Mouse (Mus musculus) embryonic facial prominence, embryonic 15.5 days (tissue): ENCODE measurements around the gene Cst7. TPM values are rescaled to one million over a fixed set of nuclear protein-coding genes. Genes with fewer than 3 reads are reported as not detected.
A peak's percentile ranks its signal among the peaks of the same experiment; 100 is the strongest.
"Not testable (repeated sequence)": the region's sequence is repeated elsewhere in the genome, so short reads cannot be mapped to it uniquely, and the experiment has no call there.

Source experiments
- ATAC-seq: fragments of 200-750 bp; cut with Nextera tagmentation; 2 replicates; pipeline ENCODE4 v1.8.0; 2017; ENCODE audit warnings: low read depth, moderate TSS enrichment; ENCODE audit not compliant: insufficient number of reproducible peaks, low FRiP score, low TSS enrichment
- H3K27ac ChIP-seq: fragments of 300-500 bp; sonication (generic); replicated peaks from 2 replicates; pipeline ENCODE4 v1.5.1; 2015; ENCODE audit warnings: mild to moderate bottlenecking, inconsistent platforms
- H3K27me3 ChIP-seq: fragments of 300-500 bp; sonication (generic); 2 replicates; pipeline ENCODE4 v1.6.1; 2015; ENCODE audit warnings: inconsistent platforms
- H3K36me3 ChIP-seq: fragments of 300-500 bp; sonication (generic); 2 replicates; pipeline ENCODE4 v1.6.1; 2015; ENCODE audit warnings: mild to moderate bottlenecking, inconsistent platforms
- H3K4me1 ChIP-seq: fragments of 300-500 bp; sonication (generic); 2 replicates; pipeline ENCODE4 v1.6.1; 2015; ENCODE audit warnings: inconsistent platforms
- H3K4me2 ChIP-seq: fragments of 300-500 bp; sonication (generic); replicated peaks from 2 replicates; pipeline ENCODE4 v1.6.1; 2015; ENCODE audit warnings: mild to moderate bottlenecking, inconsistent platforms
- H3K4me3 ChIP-seq: fragments of 300-500 bp; sonication (generic); replicated peaks from 2 replicates; pipeline ENCODE4 v1.5.1; 2015; ENCODE audit warnings: mild to moderate bottlenecking, inconsistent platforms
- H3K9ac ChIP-seq: fragments of 300-500 bp; sonication (generic); 2 replicates; pipeline ENCODE4 v1.6.1; 2015; ENCODE audit warnings: inconsistent platforms
- H3K9me3 ChIP-seq: fragments of 300-500 bp; sonication (generic); replicated peaks from 2 replicates; pipeline ENCODE4 v1.6.1; 2016; ENCODE audit warnings: inconsistent platforms
- WGBS: fragments of 180-500 bp; shearing (Covaris S2); methylation state at CpG from one replicate; pipeline ENCODE4 v1.1.7; 2015; 5-methylcytosine and 5-hydroxymethylcytosine counted together
- polyA plus RNA-seq: library from polyadenylated mRNA; unstranded; fragments of >200 nt; fragmentation: Nextera tagmentation; extraction: Ambion mirVana; gene quantifications from 2 replicates; pipeline ENCODE4 v1.2.1, GENCODE M21; 2015

The Cst7 gene
- polyA plus RNA-seq: 2.1 and 3.4 TPM in 2 replicates

DNA sequence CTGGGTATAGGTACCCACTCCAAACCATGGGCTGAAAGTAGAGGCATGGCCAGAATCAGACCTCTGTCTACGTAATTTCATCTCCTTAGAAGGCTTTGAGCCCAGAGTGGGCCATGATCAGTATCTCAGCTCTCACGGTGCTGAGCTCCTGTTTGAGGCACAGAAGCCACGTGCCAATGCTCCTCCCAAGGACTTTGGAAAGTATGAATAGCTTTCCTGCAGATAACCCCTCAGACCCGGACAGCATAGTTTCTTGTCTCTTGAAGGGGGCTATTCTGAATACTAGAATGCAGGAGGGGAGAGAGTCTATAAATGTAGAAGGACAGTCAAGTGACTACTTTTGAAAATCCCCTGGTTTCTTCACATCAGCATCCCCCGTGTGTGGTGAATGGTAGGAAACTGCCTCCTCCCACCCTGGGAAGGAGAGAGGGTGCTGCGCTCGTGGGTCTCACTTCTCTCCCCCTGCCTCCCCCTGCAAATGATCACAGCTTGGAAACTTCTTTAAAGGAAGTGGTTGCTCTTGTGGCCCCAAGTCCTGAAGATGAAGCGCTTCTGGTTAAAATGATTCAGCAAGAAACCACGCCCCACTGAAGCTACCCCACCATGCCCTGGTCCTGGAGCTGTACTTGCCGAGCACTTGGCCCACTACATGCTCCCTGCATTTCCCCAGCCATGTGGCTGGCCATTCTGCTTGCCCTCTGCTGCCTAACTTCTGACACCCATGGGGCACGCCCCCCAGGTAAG, at the start of gene Cst7:
Cst7 (plus strand) TSS at position 569 of the 744 bp plus-strand sequence.
- Histone ChIP-seq H3K27me3 (no peaks in the 10 kb centered on the region), H3K9me3 (no peaks in the 10 kb centered on the region), H3K27ac (no peak within 1 kb of the TSS), H3K4me2 (no peak within 1 kb of the TSS), H3K36me3 (no peaks in the 10 kb centered on the region), H3K4me1 (no peaks in the 10 kb centered on the region), H3K4me3 (no peak within 1 kb of the TSS), H3K9ac (no peak within 1 kb of the TSS)
- no peak for ATAC-seq
- 72% methylated on average over 11 of the region's 11 CpGs for WGBS

DNA sequence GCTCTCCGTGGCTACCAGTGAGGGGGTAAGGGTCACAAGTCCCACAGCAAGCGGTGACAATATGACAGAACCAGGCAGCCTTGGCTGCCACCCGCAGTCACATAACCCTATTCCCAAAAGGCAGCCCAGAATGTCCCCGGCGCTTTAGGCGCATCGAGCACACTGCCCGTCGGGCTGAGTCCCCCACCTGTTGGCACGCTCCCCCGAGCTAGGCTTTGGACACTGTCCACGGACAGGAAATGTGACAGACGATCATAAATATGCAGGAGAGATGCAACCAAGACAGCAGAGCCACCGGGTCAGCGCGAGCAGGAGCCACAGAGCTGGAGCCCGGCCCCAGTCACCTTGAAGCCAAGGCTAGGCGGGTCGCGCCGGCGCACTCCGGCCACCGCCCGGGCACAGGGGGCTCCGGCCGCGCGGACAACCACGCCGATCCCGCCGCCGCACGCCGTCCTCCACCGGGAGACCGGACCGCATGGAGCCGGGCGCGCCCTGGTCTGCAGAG, 44.5 kb upstream of the Cst7 start:
- 3% methylated on average over 42 of the region's 42 CpGs for WGBS
- Histone ChIP-seq H3K4me3 (peak overlapping the region; percentile 28), H3K27ac (no peak overlapping the region), H3K9ac (no peak overlapping the region), H3K4me2 (peak overlapping the region; percentile 49), H3K27me3 (peaks cover 22% of the 10 kb centered on the region), H3K4me1 (no peaks in the 10 kb centered on the region), H3K9me3 (no peaks in the 10 kb centered on the region), H3K36me3 (no peaks in the 10 kb centered on the region)
- 0 out of 2 replicates have a peak, but pooled peaks have one; percentile 19 for ATAC-seq

GRCm38 (mm10) chr2:150549576-150549975, 20.6 kb upstream of the Cst7 start:
- not testable (repeated sequence) for H3K4me2 ChIP-seq, H3K4me1 ChIP-seq, H3K4me3 ChIP-seq, H3K27ac ChIP-seq, H3K9me3 ChIP-seq, H3K9ac ChIP-seq, ATAC-seq, H3K36me3 ChIP-seq, H3K27me3 ChIP-seq
- WGBS: 71% methylated on average over 10 of the region's 10 CpGs

DNA sequence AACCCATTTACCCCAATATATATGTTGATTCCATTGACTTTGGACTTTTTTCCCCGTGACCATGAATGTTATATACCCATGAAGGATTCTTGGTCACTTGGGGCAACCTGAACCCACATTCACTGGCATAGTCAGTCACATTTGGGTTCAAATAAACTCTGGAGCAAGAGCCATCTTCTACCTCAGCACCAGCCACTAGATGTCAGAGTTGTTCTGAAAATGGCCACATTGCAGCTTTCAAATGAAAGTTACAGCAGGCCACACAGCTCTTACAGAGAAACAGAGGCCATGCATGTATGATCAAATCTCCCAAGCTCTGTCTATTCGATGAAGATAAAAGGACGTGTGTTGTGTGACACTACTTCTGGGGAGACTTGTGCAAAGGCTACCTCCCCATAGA, 11.6 kb upstream of the Cst7 start:
- Histone ChIP-seq H3K4me1 (no peaks in the 10 kb centered on the region), H3K9me3 (no peaks in the 10 kb centered on the region), H3K27me3 (no peaks in the 10 kb centered on the region), H3K36me3 (no peaks in the 10 kb centered on the region), H3K27ac (no peak overlapping the region), H3K4me2 (no peak overlapping the region), H3K9ac (no peak overlapping the region), H3K4me3 (no peak overlapping the region)
- no peak for ATAC-seq
- 48% methylated on average over 3 of the region's 3 CpGs for WGBS

- no peak for ATAC-seq
- H3K27ac ChIP-seq: no peak overlapping the region
- no peaks in the 10 kb centered on the region for H3K9me3 ChIP-seq
- WGBS: 79% methylated on average over 2 of the region's 2 CpGs
- no peak overlapping the region for H3K4me3 ChIP-seq
- H3K4me1 ChIP-seq: no peaks in the 10 kb centered on the region
- no peaks in the 10 kb centered on the region for H3K27me3 ChIP-seq
- H3K9ac ChIP-seq: no peak overlapping the region
- H3K4me2 ChIP-seq: no peak overlapping the region
- H3K36me3 ChIP-seq: no peaks in the 10 kb centered on the region
These were observed 3.2 kb upstream of the Cst7 start for GRCm38 (mm10) chr2:150567051-150567450.

DNA sequence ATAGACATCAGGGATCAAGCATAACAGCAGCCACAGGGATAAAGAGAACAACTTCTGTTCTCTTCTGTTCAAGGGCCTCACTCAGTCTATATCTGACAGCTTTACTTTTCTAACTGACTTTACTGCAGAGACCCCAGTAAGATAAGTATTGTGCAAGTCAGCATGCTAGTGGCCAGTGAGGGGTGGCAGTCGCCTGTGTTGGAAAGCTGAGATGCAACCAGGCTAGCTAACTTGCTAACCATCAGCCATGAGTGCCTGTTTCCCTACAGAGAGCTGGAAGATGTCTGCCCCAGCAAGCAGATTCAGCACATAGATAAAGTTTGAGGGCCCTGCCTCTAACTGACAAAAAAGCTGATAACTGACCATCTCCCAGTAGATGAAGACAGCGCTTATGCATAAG, 546 bp downstream of the Cst7 start:
- Histone ChIP-seq H3K4me1 (no peaks in the 10 kb centered on the region), H3K27me3 (no peaks in the 10 kb centered on the region), H3K4me2 (no peak overlapping the region), H3K36me3 (no peaks in the 10 kb centered on the region), H3K4me3 (no peak overlapping the region), H3K9ac (no peak overlapping the region), H3K27ac (no peak overlapping the region), H3K9me3 (no peaks in the 10 kb centered on the region)
- WGBS: 83% methylated on average over 2 of the region's 2 CpGs
- no peak for ATAC-seq

DNA sequence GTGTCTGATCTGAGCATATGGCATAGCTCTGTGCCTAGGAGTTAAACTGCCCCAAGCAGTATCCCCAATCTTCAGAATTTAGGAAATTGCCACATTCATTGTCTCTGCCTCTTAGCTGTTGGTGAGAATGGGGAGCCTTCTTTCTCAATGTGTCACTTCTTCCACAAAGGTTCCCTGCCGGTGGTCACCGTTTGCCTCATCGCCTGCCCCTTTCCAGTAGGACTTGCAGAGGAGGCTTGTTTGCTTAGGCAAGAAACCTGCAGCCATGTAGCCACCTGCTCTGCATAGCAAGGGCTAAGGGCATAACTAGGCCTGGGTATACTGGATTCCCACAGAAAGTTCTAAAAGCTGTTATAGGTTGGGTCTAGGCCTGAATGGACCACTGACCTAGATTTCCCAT, 2.2 kb downstream of the Cst7 start:
- Histone ChIP-seq H3K4me2 (no peak overlapping the region), H3K27me3 (no peaks in the 10 kb centered on the region), H3K9ac (no peak overlapping the region), H3K36me3 (no peaks in the 10 kb centered on the region), H3K27ac (no peak overlapping the region), H3K4me3 (no peak overlapping the region), H3K4me1 (no peaks in the 10 kb centered on the region), H3K9me3 (no peaks in the 10 kb centered on the region)
- ATAC-seq: no peak
- 81% methylated on average over 3 of the region's 3 CpGs for WGBS

- Histone ChIP-seq H3K4me2 (no peak overlapping the region), H3K36me3 (no peaks in the 10 kb centered on the region), H3K27me3 (no peaks in the 10 kb centered on the region), H3K9me3 (no peaks in the 10 kb centered on the region), H3K27ac (no peak overlapping the region), H3K4me1 (no peaks in the 10 kb centered on the region), H3K9ac (no peak overlapping the region), H3K4me3 (no peak overlapping the region)
- ATAC-seq: no peak
- WGBS: 86% methylated on average over 1 of the region's 1 CpGs
These were observed 6.0 kb downstream of the Cst7 start for GRCm38 (mm10) chr2:150576256-150576655.

DNA sequence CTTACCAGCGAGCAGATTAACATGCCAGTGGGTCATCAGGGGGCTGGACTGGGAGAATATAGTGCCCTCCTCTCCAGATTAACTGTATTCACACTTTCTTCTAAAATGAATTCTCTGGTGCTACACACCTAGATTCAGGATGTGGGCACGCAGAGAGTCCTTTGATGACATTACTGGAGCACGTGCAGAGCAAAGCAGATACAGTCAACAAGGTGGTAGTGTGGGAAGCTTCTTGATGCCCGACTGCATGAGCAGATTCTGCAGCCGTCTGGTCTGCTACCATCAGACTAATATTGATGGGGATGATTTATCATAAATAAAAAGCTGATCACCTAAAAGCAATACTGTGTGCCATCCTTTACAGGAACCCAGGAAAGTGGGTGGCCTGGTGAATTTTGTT, 8.4 kb downstream of the Cst7 start:
- no peak overlapping the region for H3K27ac ChIP-seq
- ATAC-seq: no peak
- no peak overlapping the region for H3K4me3 ChIP-seq
- WGBS: 84% methylated on average over 5 of the region's 5 CpGs
- H3K4me2 ChIP-seq: no peak overlapping the region
- H3K9ac ChIP-seq: no peak overlapping the region
- H3K27me3 ChIP-seq: no peaks in the 10 kb centered on the region
- H3K4me1 ChIP-seq: no peaks in the 10 kb centered on the region
- no peaks in the 10 kb centered on the region for H3K9me3 ChIP-seq
- peaks cover 7% of the 10 kb centered on the region; the same call in 1 of the 2 replicates for H3K36me3 ChIP-seq

DNA sequence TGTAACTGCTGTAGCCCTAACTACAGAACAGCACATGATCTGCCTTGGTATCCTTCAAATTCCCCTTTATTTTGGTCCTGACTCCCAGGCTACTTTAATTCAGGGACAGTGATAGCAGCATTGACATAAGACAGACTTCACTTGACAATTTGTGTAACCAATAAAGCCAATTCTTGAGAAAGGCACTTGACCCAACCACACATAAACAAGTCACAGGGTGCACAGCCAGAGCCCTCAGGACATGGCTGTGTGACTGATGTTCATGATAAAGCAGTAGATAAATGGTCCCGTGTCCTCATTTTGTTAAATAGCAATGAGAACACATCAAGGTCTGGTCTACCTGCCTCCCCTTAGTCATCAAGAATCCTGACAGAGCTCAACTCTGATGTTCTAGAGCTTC, 9.4 kb downstream of the Cst7 start:
- Histone ChIP-seq H3K4me2 (no peak overlapping the region), H3K4me1 (no peaks in the 10 kb centered on the region), H3K36me3 (peaks cover 16% of the 10 kb centered on the region), H3K27me3 (no peaks in the 10 kb centered on the region), H3K9ac (no peak overlapping the region), H3K27ac (no peak overlapping the region), H3K9me3 (no peaks in the 10 kb centered on the region), H3K4me3 (no peak overlapping the region)
- 69% methylated on average over 1 of the region's 1 CpGs for WGBS
- no peak for ATAC-seq

DNA sequence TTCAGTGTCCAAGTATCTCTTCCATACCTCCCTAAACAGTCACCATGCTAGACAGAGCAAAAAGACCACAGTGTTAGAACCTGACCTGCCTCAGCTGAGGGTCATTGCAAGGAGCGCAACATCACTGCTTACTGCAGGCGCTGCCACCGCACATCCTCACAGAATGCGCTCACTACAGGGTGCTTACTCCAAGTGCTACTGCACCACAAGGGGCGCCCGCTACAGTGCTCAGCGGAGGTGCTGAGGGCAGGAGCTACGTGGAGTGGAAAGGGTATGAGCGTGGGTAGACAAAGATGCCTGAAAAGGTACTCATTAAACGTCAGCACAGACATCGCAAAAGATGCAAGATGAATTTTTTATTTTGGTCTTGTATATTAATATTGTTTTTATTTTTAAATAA, 18.9 kb downstream of the Cst7 start:
- Histone ChIP-seq H3K36me3 (peaks cover 58% of the 10 kb centered on the region), H3K4me1 (no peaks in the 10 kb centered on the region), H3K4me3 (no peak overlapping the region), H3K4me2 (no peak overlapping the region), H3K27ac (no peak overlapping the region), H3K9ac (no peak overlapping the region), H3K27me3 (no peaks in the 10 kb centered on the region), H3K9me3 (no peaks in the 10 kb centered on the region)
- WGBS: 80% methylated on average over 11 of the region's 11 CpGs
- ATAC-seq: no peak
